Mouse (Mus musculus) forebrain, embryonic 16.5 days (tissue): Measurements from ENCODE around the gene Mpv17l2. TPM values are rescaled to one million over a fixed set of nuclear protein-coding genes. Genes with fewer than 3 reads are reported as not detected.
A peak's percentile ranks its signal among the peaks of the same experiment; 100 is the strongest.

ENCODE experiments used
- ATAC-seq: fragments of 200-750 bp; cut with Nextera tagmentation; 2 replicates; pipeline ENCODE4 v1.8.0; 2017; ENCODE audit warnings: mild to moderate bottlenecking, moderate library complexity
- H3K27ac ChIP-seq: fragments of 300-500 bp; sonication (generic); 2 replicates; pipeline ENCODE4 v1.5.1; 2014; ENCODE audit warnings: low read length, control low read depth
- H3K27me3 ChIP-seq: fragments of 300-500 bp; sonication (generic); replicated peaks from 2 replicates; pipeline ENCODE4 v1.6.1; 2014; ENCODE audit warnings: low read length; ENCODE audit not compliant: control insufficient read depth, insufficient read depth
- H3K36me3 ChIP-seq: fragments of 300-500 bp; sonication (generic); 2 replicates; pipeline ENCODE4 v1.6.1; 2014; ENCODE audit not compliant: control insufficient read depth, insufficient read depth
- H3K4me1 ChIP-seq: fragments of 300-500 bp; sonication (generic); replicated peaks from 2 replicates; pipeline ENCODE4 v1.6.1; 2014; ENCODE audit warnings: low read length; ENCODE audit not compliant: control insufficient read depth, insufficient read depth
- H3K4me2 ChIP-seq: fragments of 300-500 bp; sonication (generic); 2 replicates; pipeline ENCODE4 v1.6.1; 2014; ENCODE audit warnings: mild to moderate bottlenecking, low read length, control low read depth
- H3K4me3 ChIP-seq: fragments of 300-500 bp; sonication (generic); replicated peaks from 2 replicates; pipeline ENCODE4 v1.5.1; 2014; ENCODE audit warnings: mild to moderate bottlenecking, low read length, control low read depth
- H3K9ac ChIP-seq: fragments of 300-500 bp; sonication (generic); replicated peaks from 2 replicates; pipeline ENCODE4 v1.6.1; 2014; ENCODE audit warnings: low read depth, low read length, control low read depth
- H3K9me3 ChIP-seq: fragments of 300-500 bp; sonication (generic); 2 replicates; pipeline ENCODE4 v1.6.1; 2016; ENCODE audit warnings: low read length; ENCODE audit not compliant: control insufficient read depth
- WGBS: fragments of 180-500 bp; shearing (Covaris S2); extraction: QIAGEN DNeasy Blood & Tissue Kit; methylation state at CpG from one replicate; pipeline ENCODE4 v1.1.7; 2014; 5-methylcytosine and 5-hydroxymethylcytosine counted together
- polyA plus RNA-seq: library from polyadenylated mRNA; unstranded; fragments of >200 nt; fragmentation: Nextera tagmentation; extraction: Ambion mirVana; gene quantifications from 2 replicates; pipeline ENCODE4 v1.2.1, GENCODE M21; 2015

The Mpv17l2 gene
- polyA plus RNA-seq, 1 experiment from 2014 or later, result 49.8 TPM

DNA sequence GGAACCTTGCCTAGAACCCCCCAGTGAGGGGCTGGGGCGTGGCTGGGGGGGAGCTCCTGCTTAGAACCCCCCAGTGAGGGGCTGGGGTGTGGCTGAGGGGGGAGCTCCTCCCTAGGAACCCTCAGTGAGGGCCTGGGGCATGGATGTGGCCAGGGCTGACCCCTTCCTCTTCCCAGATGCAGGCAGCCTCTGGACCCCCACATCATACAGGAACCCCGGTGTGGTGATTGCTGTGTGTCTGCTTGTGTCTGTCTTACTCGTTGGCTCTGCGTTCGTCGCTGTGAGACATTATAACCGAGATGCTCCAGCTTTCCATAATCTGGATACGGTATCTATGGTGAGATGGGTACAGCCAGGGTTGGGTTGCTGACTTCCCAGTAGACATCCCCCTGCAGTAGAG, 39.1 kb downstream of the Mpv17l2 start:
- Histone ChIP-seq H3K4me1 (no peaks in the 10 kb centered on the region), H3K4me3 (no peak overlapping the region), H3K9ac (no peak overlapping the region), H3K27me3 (no peaks in the 10 kb centered on the region), H3K9me3 (no peaks in the 10 kb centered on the region), H3K36me3 (no peaks in the 10 kb centered on the region), H3K4me2 (no peak overlapping the region), H3K27ac (no peak overlapping the region)
- ATAC-seq, result no peak
- 86% methylated on average over 8 of the region's 8 CpGs for WGBS

DNA sequence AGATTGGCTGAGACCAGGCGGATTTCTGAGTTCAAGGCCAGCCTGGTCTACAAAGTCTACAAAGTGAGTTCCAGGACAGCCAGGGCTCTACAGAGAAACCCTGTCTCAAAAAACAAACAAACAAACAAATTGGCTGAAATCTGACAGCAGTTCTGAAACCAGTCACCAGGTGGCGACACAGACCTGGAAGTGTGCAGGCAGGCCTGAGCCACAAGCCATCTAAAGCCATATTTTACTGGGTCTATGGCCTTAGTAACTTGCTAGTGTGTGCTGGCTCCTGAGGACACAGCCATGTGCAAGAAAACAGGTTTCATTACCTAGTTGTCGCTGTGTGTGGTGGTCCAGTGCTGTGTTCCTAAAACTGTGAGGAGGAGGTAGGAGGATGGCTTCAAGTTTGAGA, 40.0 kb downstream of the Mpv17l2 start:
- Histone ChIP-seq H3K27me3 (no peaks in the 10 kb centered on the region), H3K27ac (no peak overlapping the region), H3K4me1 (no peaks in the 10 kb centered on the region), H3K36me3 (no peaks in the 10 kb centered on the region), H3K9me3 (no peaks in the 10 kb centered on the region), H3K9ac (0 out of 2 replicates have a peak overlapping the region, but pooled peaks have one; percentile 17), H3K4me2 (no peak overlapping the region), H3K4me3 (no peak overlapping the region)
- 4% methylated on average over 3 of the region's 3 CpGs for WGBS
- ATAC-seq, result peak; percentile 75

GRCm38 (mm10) chr8:70719796-70720270, 40.9 kb downstream of the Mpv17l2 start:
- H3K4me3 ChIP-seq, result no peak overlapping the region
- H3K4me1 ChIP-seq, result no peaks in the 10 kb centered on the region
- no peak for ATAC-seq
- no peaks in the 10 kb centered on the region for H3K36me3 ChIP-seq
- no peaks in the 10 kb centered on the region for H3K9me3 ChIP-seq
- H3K9ac ChIP-seq, result no peak overlapping the region
- 74% methylated on average over 9 of the region's 9 CpGs for WGBS
- no peaks in the 10 kb centered on the region for H3K27me3 ChIP-seq
- H3K27ac ChIP-seq, result no peak overlapping the region
- no peak overlapping the region for H3K4me2 ChIP-seq

GRCm38 (mm10) chr8:70718297-70718696, 42.4 kb downstream of the Mpv17l2 start, which contains the start of gene Gm3336:
TSS of gene Gm3336 (plus strand) at chr8:70718543.
- peak; percentile 34; the same call in 1 of the 2 replicates for ATAC-seq
- H3K4me2 ChIP-seq, result no peak within 1 kb of the TSS
- no peaks in the 10 kb centered on the region for H3K27me3 ChIP-seq
- H3K4me3 ChIP-seq, result no peak within 1 kb of the TSS
- no peaks in the 10 kb centered on the region for H3K9me3 ChIP-seq
- no peaks in the 10 kb centered on the region for H3K36me3 ChIP-seq
- no peak within 1 kb of the TSS for H3K9ac ChIP-seq
- 5% methylated on average over 19 of the region's 19 CpGs for WGBS
- H3K27ac ChIP-seq, result no peak within 1 kb of the TSS
- no peaks in the 10 kb centered on the region for H3K4me1 ChIP-seq

DNA sequence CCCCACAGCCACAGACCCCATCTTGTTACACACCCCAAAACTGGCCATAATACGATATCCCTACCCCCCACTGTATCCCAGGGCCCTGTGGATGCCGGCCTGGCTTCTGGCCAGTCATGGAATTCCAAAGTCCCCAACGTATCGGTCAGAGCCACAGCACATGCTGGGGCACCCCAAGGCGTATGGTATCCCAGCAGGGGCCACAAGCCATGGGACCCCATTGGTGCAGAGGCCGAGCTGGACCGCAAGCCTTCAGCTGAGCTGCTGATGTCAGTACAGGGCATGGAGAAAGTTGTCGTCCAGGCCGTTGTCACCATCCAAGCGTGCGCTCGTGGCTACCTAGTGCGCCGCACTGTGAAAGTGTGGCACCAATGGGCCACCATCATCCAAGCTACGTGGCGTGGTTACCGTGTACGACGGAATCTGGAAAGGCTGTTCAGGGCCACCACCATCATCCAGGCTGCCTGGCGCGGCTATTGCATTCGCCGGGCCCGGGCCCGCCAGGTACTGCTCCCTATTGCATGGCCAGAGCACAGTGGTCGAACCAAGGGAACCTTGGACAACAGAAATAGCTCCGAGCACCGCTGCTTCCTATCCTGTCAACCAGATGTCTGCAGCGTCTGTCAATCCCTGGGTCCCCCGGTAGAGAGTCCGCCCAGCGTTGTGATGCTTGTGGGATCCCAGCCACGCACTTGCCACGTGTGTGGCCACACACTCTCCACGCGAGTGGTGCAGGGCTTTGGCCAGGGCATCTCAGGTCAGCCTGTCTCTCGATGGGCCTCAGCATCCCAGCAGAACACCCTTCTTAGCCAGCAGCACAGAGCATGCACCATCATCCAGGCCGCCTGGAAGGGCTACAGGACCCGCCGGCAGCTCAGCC, 44.0 kb downstream of the Mpv17l2 start:
- Histone ChIP-seq H3K9me3 (no peaks in the 10 kb centered on the region), H3K36me3 (no peaks in the 10 kb centered on the region), H3K4me1 (no peaks in the 10 kb centered on the region), H3K9ac (no peak overlapping the region), H3K27ac (no peak overlapping the region), H3K4me2 (no peak overlapping the region), H3K4me3 (no peak overlapping the region), H3K27me3 (no peaks in the 10 kb centered on the region)
- WGBS, result 88% methylated on average over 40 of the region's 40 CpGs
- ATAC-seq, result no peak

- no peak for ATAC-seq
- no peaks in the 10 kb centered on the region for H3K9me3 ChIP-seq
- no peaks in the 10 kb centered on the region for H3K27me3 ChIP-seq
- no peak overlapping the region for H3K27ac ChIP-seq
- H3K4me3 ChIP-seq, result no peak overlapping the region
- no peaks in the 10 kb centered on the region for H3K36me3 ChIP-seq
- H3K9ac ChIP-seq, result no peak overlapping the region
- no peaks in the 10 kb centered on the region for H3K4me1 ChIP-seq
- no peak overlapping the region for H3K4me2 ChIP-seq
- WGBS, result 62% methylated on average over 2 of the region's 2 CpGs
Measured at GRCm38 (mm10) chr8:70715086-70715485, 45.7 kb downstream of the Mpv17l2 start.

DNA sequence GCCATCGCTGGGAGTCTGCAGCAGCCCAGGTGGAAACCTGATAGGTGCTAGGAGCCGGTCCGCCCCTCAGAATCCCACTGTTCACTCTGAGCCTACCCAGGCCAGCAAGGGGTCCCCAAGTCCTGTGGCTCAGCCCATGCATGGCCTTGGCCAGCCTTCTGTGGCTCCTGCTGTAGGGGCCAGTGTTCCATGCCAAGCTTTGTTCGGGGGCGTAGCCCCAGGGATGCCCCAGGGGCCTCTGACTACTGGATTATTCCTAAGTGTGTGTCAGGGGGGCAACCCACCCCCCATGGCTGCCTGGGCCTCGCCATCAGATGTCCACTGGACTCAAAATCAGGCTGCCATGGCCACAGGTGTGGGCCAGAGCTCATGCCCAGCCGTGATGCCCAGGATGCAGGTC, 46.8 kb downstream of the Mpv17l2 start:
- Histone ChIP-seq H3K9me3 (no peaks in the 10 kb centered on the region), H3K9ac (no peak overlapping the region), H3K27me3 (no peaks in the 10 kb centered on the region), H3K4me3 (no peak overlapping the region), H3K36me3 (no peaks in the 10 kb centered on the region), H3K4me1 (no peaks in the 10 kb centered on the region), H3K27ac (no peak overlapping the region), H3K4me2 (no peak overlapping the region)
- ATAC-seq, result no peak
- 81% methylated on average over 7 of the region's 7 CpGs for WGBS

DNA sequence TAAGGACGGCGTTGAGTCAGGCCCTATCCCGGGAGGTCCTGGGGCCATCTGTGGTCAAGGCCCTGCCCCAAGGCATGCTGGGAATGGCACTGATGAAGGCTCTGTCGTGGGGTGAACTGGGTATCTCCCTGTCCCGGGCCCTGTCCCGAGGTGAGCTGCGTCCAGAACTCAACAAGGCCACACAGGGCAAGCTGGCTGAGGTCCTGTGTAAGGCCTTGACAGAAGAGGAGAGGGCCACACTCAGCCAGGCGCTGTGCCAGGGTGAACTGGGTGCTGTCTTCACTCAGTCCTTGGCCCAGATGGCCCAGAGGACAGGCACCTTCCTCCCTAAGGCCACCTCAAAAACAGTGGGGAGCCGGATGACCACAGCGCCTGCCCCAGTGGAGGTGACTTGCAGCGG, 49.7 kb downstream of the Mpv17l2 start:
- H3K36me3 ChIP-seq, result no peaks in the 10 kb centered on the region
- no peaks in the 10 kb centered on the region for H3K9me3 ChIP-seq
- no peak overlapping the region for H3K9ac ChIP-seq
- H3K4me3 ChIP-seq, result no peak overlapping the region
- no peaks in the 10 kb centered on the region for H3K27me3 ChIP-seq
- ATAC-seq, result no peak
- 89% methylated on average over 11 of the region's 11 CpGs for WGBS
- no peak overlapping the region for H3K4me2 ChIP-seq
- no peak overlapping the region for H3K27ac ChIP-seq
- no peaks in the 10 kb centered on the region for H3K4me1 ChIP-seq

DNA sequence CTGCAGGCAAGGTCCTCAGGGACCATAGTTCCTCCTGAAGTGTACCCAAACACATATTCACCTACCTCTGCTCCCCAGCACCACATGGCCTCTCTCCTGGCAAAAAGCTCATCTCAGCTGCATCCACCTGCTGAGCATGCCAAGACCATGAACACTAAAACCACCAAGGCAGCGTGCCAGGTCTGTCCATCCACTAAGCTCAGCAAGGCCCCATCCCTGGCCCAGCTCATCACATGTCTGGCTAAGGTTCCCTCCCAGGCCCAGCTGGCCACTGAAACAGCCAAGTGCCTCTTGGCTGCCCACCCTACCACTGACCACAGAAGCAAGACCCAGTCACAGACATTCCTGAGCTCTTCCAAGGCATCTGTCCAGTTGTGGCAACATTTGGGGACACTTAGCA, 50.5 kb downstream of the Mpv17l2 start:
- Histone ChIP-seq H3K36me3 (no peaks in the 10 kb centered on the region), H3K4me2 (no peak overlapping the region), H3K27me3 (no peaks in the 10 kb centered on the region), H3K9me3 (no peaks in the 10 kb centered on the region), H3K4me1 (no peaks in the 10 kb centered on the region), H3K9ac (no peak overlapping the region), H3K4me3 (no peak overlapping the region), H3K27ac (no peak overlapping the region)
- ATAC-seq, result no peak
- WGBS, result 80% methylated on average over 1 of the region's 1 CpGs
